16 mouse cellular contexts compared by ENCODE assay signal in genomic region chr12:29547755-29548154, GRCm38 (mm10). TPM values are rescaled to one million over a fixed set of nuclear protein-coding genes. Genes with fewer than 3 reads are reported as not detected.
DNase-seq lines count a peak whose midpoint lies in the region; TF ChIP-seq lines count a peak whose summit lies in the region.
"Had no signal": no experiment of that assay in that cellular context is flagged by ENCODE, and none has a peak within 500 bp of the region (broad histone marks: within the 10 kb centered on the region; RNA-seq: fewer than 3 reads in every experiment).

No protein-coding gene starts in this region.

- no peaks in the 10 kb centered on the region for H3K36me3 ChIP-seq in heart, embryonic 10.5 days
- H3K36me3 ChIP-seq: embryonic facial prominence, embryonic 12.5 days; kidney, embryonic 15.5 days; limb, embryonic 10.5 days had no signal

- DNase-seq in heart, embryonic 10.5 days (ENCODE audit: low spot score), result peak; percentile 42
- no peak for DNase-seq in heart, postnatal 4 days
- peak; percentile 83 for DNase-seq in brain, embryonic 14.5 days (ENCODE audit: low read depth)
- DNase-seq in cerebellum, postnatal 36 days, result peak; percentile 72 to 79
- peak; percentile 65 to 84 for DNase-seq in layer of hippocampus, adult 2 months (ENCODE audit: low spot score in 2 of 2)
- no peak for DNase-seq in c-Kit-positive CD71-positive TER-119-positive erythroid progenitor cells, embryonic 14.5 days (ENCODE audit: low spot score)
- no peak for DNase-seq in urinary bladder, postnatal 4 days (ENCODE audit: low spot score in 2 of 2)
- no peak for DNase-seq in retina, postnatal 1 day
- DNase-seq: gastrocnemius, postnatal 10 days; lung, adult 18-20 months had no signal

- no peaks in the 10 kb centered on the region for H3K4me1 ChIP-seq in heart, embryonic 10.5 days
- H3K4me1 ChIP-seq: embryonic facial prominence, embryonic 12.5 days; kidney, embryonic 15.5 days; limb, embryonic 10.5 days had no signal

- TF ChIP-seq CTCF in brain, embryonic 14.5 days (IDR thresholded peaks at IDR 0.05; ENCODE audit: borderline replicate concordance, extremely low read depth, insufficient read depth, insufficient read length), result no peak
- TF ChIP-seq CTCF in layer of hippocampus, adult 2 months (conservative IDR thresholded peaks at IDR 0.05), result peak; percentile 23; the same call in 1 of the 2 replicates

- no peaks in the 10 kb centered on the region for H3K27me3 ChIP-seq in heart, embryonic 10.5 days (ENCODE audit: insufficient read depth, poor library complexity, severe bottlenecking)
- H3K27me3 ChIP-seq: embryonic facial prominence, embryonic 12.5 days; kidney, embryonic 15.5 days had no signal

- no peaks in the 10 kb centered on the region for H3K9me3 ChIP-seq in heart, embryonic 10.5 days
- H3K9me3 ChIP-seq: embryonic facial prominence, embryonic 12.5 days; kidney, embryonic 15.5 days; limb, embryonic 10.5 days had no signal

- no peak for TF ChIP-seq POLR2A in brain, embryonic 14.5 days (IDR thresholded peaks at IDR 0.05; ENCODE audit: borderline replicate concordance, extremely low read depth, insufficient read depth, insufficient read length, poor library complexity, severe bottlenecking)

- no peak overlapping the region for H3K27ac ChIP-seq in heart, embryonic 10.5 days
- H3K27ac ChIP-seq in layer of hippocampus, adult 2 months, result peak overlapping the region; percentile 78
- H3K27ac ChIP-seq: embryonic facial prominence, embryonic 12.5 days; kidney, embryonic 15.5 days; limb, embryonic 10.5 days had no signal

- 59% methylated on average over 6 of the region's 6 CpGs for WGBS in heart, embryonic 10.5 days

- no peak overlapping the region for H3K4me3 ChIP-seq in heart, embryonic 10.5 days
- H3K4me3 ChIP-seq in layer of hippocampus, adult 2 months, result no peak overlapping the region; the same call in 1 of the 2 replicates
- H3K4me3 ChIP-seq: embryonic facial prominence, embryonic 12.5 days; kidney, embryonic 15.5 days; limb, embryonic 10.5 days had no signal

RNA-seq across cellular contexts. Expression of gene Myt1l, which starts 19.6 kb away (rescaled TPM):
- polyA plus RNA-seq in heart, embryonic 10.5 days (2016; fragmentation: Nextera tagmentation; extraction: Ambion mirVana), result not detected in 2 replicates
- total RNA-seq in heart, postnatal 4 days (2021), result under 1 TPM; 0.05 to 0.21 TPM
- 47.0 and 86.4 TPM in 2 replicates for polyA plus RNA-seq in brain, embryonic 14.5 days (2012; rRNA removed)
- 100 to 1,000 TPM; 228 to 229 TPM for total RNA-seq in layer of hippocampus, adult 2 months (2021)
- total RNA-seq: monocyte, adult 5-6 weeks had no signal
- polyA plus RNA-seq: C2C12; heart, postnatal 0 days; limb, embryonic 10.5 days had no signal

Comparison
In these comparisons a context has a peak if more than half of its experiments do, and no peak if none do; other contexts are left out.
1. DNase-seq: peak in heart, embryonic 10.5 days (single experiment), brain, embryonic 14.5 days (single experiment), cerebellum, postnatal 36 days (2 of 2) and layer of hippocampus, adult 2 months (2 of 2); none in heart, postnatal 4 days (single experiment), c-Kit-positive CD71-positive TER-119-positive erythroid progenitor cells, embryonic 14.5 days (single experiment), urinary bladder, postnatal 4 days (0 of 2) and retina, postnatal 1 day (single experiment).
2. RNA of gene Myt1l, which starts 19.6 kb away (total RNA-seq): 228 to 229 TPM in layer of hippocampus, adult 2 months; 0.05 to 0.21 TPM in heart, postnatal 4 days; every median in the first group is over 100 times any median in the second.